Mouse (Mus musculus) right cerebral cortex, adult 18-20 months (tissue): Measurements from ENCODE around the gene Rcor1.
A peak's percentile ranks its signal among the peaks of the same experiment; 100 is the strongest.

Experiments
- DNase-seq: peaks from one replicate; pipeline ENCODE4 v3.0.0; 2022; ENCODE audit warnings: mixed read lengths

The Rcor1 gene

GRCm38 (mm10) chr12:111135953-111136352 is 96.8 kb downstream of the Rcor1 start:
- DNase-seq, result no peak

- DNase-seq, result no peak
Observed at GRCm38 (mm10) chr12:111137079-111137478, 97.9 kb downstream of the Rcor1 start.

GRCm38 (mm10) chr12:111143005-111143508 is 103.9 kb downstream of the Rcor1 start:
- peak; percentile 25 for DNase-seq

- no peak for DNase-seq
Observed at GRCm38 (mm10) chr12:111143509-111144063, 104.4 kb downstream of the Rcor1 start.

GRCm38 (mm10) chr12:111144598-111144997 is 105.4 kb downstream of the Rcor1 start:
- DNase-seq, result no peak

- DNase-seq, result peak; percentile 67
Observed at GRCm38 (mm10) chr12:111145269-111145668, 106.1 kb downstream of the Rcor1 start.

- no peak for DNase-seq
Observed at GRCm38 (mm10) chr12:111149495-111150235, 110.5 kb downstream of the Rcor1 start.

- DNase-seq, result no peak
Observed at GRCm38 (mm10) chr12:111150236-111150596, 111.1 kb downstream of the Rcor1 start.

GRCm38 (mm10) chr12:111151422-111152156 is 112.4 kb downstream of the Rcor1 start:
- DNase-seq, result no peak

GRCm38 (mm10) chr12:111152579-111152978 is 113.4 kb downstream of the Rcor1 start:
- DNase-seq, result no peak

GRCm38 (mm10) chr12:111152981-111153710 is 114.0 kb downstream of the Rcor1 start:
- no peak for DNase-seq

GRCm38 (mm10) chr12:111153946-111154345 is 114.8 kb downstream of the Rcor1 start:
- no peak for DNase-seq

GRCm38 (mm10) chr12:111154641-111155040 is 115.5 kb downstream of the Rcor1 start:
- no peak for DNase-seq

- no peak for DNase-seq
Observed at GRCm38 (mm10) chr12:111155756-111156155, 116.6 kb downstream of the Rcor1 start.

- DNase-seq, result no peak
Observed at GRCm38 (mm10) chr12:111159659-111160428, 120.7 kb downstream of the Rcor1 start.

- no peak for DNase-seq
Observed at GRCm38 (mm10) chr12:111160871-111161270, 121.7 kb downstream of the Rcor1 start.

- no peak for DNase-seq
Observed at GRCm38 (mm10) chr12:111161943-111162311, 122.8 kb downstream of the Rcor1 start.

GRCm38 (mm10) chr12:111162312-111163061 is 123.3 kb downstream of the Rcor1 start:
- DNase-seq, result peak; percentile 63

GRCm38 (mm10) chr12:111164310-111164751 is 125.2 kb downstream of the Rcor1 start:
- peak; percentile 93 for DNase-seq

- peak; percentile 29 for DNase-seq
Observed at GRCm38 (mm10) chr12:111165146-111165812, 126.1 kb downstream of the Rcor1 start.
